Mouse (Mus musculus) ES-E14 (cell line): Measurements from ENCODE around the gene 4930568D16Rik. TPM values are rescaled to one million over a fixed set of nuclear protein-coding genes. Genes with fewer than 3 reads are reported as not detected.

ENCODE experiments used
- DNase-seq: peaks from one replicate; pipeline ENCODE4 v3.0.0-alpha.2; 2013; ENCODE audit warnings: low read depth, low spot score
- H3K27ac ChIP-seq: 2 replicates; pipeline ENCODE4 v1.5.1; 2012; ENCODE audit warnings: low read depth, mild to moderate bottlenecking, low read length, moderate library complexity, mixed read lengths; ENCODE audit not compliant: poor library complexity, insufficient read depth, severe bottlenecking
- H3K36me3 ChIP-seq: 2 replicates; pipeline ENCODE4 v1.6.1; 2012; ENCODE audit warnings: mild to moderate bottlenecking, low read length, moderate library complexity, mixed read lengths; ENCODE audit not compliant: control insufficient read depth, poor library complexity, insufficient read depth, severe bottlenecking
- H3K4me1 ChIP-seq, 2 experiments: fragments of 150-350 bp in 1 of 2; sonication (generic) in 1 of 2; 2 replicates each; pipeline ENCODE4 v1.6.1; 2012; ENCODE audit warnings: low read length in 2 of 2, mild to moderate bottlenecking in 1 of 2, mixed read lengths in 1 of 2; ENCODE audit not compliant: control insufficient read depth in 2 of 2, insufficient read depth in 2 of 2, poor library complexity in 1 of 2
- H3K4me3 ChIP-seq, 2 experiments: fragments of 150-350 bp in 1 of 2; sonication (generic) in 1 of 2; 2 replicates each; pipeline ENCODE4 v1.5.1; 2012; ENCODE audit warnings: low read length in 2 of 2, low read depth in 1 of 2, mild to moderate bottlenecking in 1 of 2, mixed read lengths in 1 of 2; ENCODE audit not compliant: insufficient read depth in 1 of 2, poor library complexity in 1 of 2, severe bottlenecking in 1 of 2
- H3K9ac ChIP-seq: 2 replicates; pipeline ENCODE4 v1.6.1; 2012; ENCODE audit warnings: low read depth, mild to moderate bottlenecking, low read length, mixed read lengths; ENCODE audit not compliant: poor library complexity, insufficient read depth, severe bottlenecking
- H3K9me3 ChIP-seq: fragments of 150-350 bp; sonication (generic); 2 replicates; pipeline ENCODE4 v1.6.1; 2012; ENCODE audit warnings: low read depth, mild to moderate bottlenecking, low read length; ENCODE audit not compliant: control insufficient read depth, insufficient read depth
- CHD2 ChIP-seq: IDR thresholded peaks from 2 replicates; pipeline ENCODE4 v1.6.1; 2014; ENCODE audit warnings: mild to moderate bottlenecking, low read depth, low read length, inconsistent platforms
- HCFC1 ChIP-seq: IDR thresholded peaks from 2 replicates; pipeline ENCODE4 v1.6.1; 2012; ENCODE audit warnings: low read length, inconsistent platforms, borderline replicate concordance; ENCODE audit not compliant: insufficient read depth
- MAFK ChIP-seq: IDR thresholded peaks from 2 replicates; pipeline ENCODE4 v1.6.1; 2014; ENCODE audit warnings: mild to moderate bottlenecking, low read depth, low read length, inconsistent platforms; ENCODE audit not compliant: insufficient read depth
- ZC3H11A ChIP-seq: IDR thresholded peaks from 2 replicates; pipeline ENCODE4 v1.6.1; 2012; ENCODE audit warnings: low read depth, mild to moderate bottlenecking, inconsistent platforms, low read length, borderline replicate concordance
- ZNF384 ChIP-seq: IDR thresholded peaks from 2 replicates; pipeline ENCODE4 v1.6.1; 2012; ENCODE audit warnings: low read depth, low read length, inconsistent platforms
- in situ Hi-C, 2 experiments: fragments of 600-800 bp; cut with MboI; formaldehyde crosslinking; loops; one replicate each; pipeline ENCODE4 v1.15.1; 2025; ENCODE audit warnings: low sequenced_read_pairs in 2 of 2, inconsistent platforms in 1 of 2; ENCODE audit not compliant: unreplicated experiment in 2 of 2
- total RNA-seq: library from RNA; depleted of rRNA; stranded (reverse); fragments of 300-350 nt; gene quantifications from 2 replicates; pipeline ENCODE4 v1.2.3, GENCODE M21; 2012; rRNA removed

Gene 4930568D16Rik
- total RNA-seq, 1 experiment = not detected

DNA sequence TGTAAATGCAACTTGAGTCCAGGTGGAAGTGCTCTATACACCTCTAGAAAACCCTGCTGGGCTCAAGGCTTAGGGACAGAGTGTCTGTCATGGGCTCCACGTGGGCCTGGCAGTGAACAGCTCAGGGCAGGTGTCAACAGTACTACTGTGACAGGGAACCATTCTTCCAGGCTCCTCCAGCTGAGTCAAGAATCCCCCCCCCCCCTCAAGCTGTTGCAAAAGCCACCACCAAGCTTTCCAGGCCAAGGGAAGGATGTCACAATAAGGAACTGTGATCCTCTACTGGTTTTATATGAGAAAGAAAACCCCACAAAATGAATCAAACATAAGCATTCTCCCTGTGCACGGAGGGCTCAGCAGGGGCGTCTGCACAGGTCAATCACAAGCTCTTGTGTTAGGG, 53.2 kb downstream of the 4930568D16Rik start:
- Histone ChIP-seq H3K9me3 (no peaks in the 10 kb centered on the region), H3K4me1 (no peaks in the 10 kb centered on the region), H3K9ac (no peak overlapping the region), H3K4me3 (no peak overlapping the region), H3K36me3 (no peaks in the 10 kb centered on the region), H3K27ac (no peak overlapping the region)
- no peak for DNase-seq
- in situ Hi-C loops = no loop called here
- no peak for TF ChIP-seq MAFK
- TF ChIP-seq ZNF384 = no peak
- no peak for TF ChIP-seq CHD2
- TF ChIP-seq HCFC1 = no peak
- TF ChIP-seq ZC3H11A = no peak

DNA sequence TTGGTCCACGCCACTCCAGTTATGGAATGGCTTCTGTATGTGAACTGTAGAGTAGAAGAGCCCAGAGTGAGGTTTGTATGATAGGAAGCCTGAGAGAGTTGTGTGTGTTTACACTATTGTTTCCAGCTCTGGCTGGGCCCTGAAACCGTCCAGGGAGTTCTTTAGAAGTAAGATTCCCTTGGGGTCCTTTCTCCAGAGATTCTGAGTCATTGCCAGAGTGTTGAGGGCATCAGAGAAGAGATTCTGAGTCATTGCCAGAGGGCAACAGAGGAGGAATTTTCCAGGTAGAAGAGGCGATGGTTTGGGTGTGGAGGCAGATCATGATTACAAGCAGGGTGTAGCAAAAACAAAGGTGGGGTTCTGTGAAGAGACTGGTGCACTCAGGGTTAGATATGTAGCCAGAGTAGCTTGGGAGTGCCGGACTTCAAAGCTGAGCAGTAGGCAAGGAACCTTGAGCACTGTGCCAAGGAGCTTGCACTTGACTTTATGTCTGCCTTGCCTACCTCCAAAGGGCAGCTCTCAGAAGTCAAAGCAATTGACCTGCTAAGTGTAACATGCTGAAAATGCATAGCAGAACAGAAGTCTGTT, 57.5 kb downstream of the 4930568D16Rik start:
- Histone ChIP-seq H3K4me1 (no peaks in the 10 kb centered on the region), H3K36me3 (no peaks in the 10 kb centered on the region), H3K4me3 (no peak overlapping the region), H3K9ac (no peak overlapping the region), H3K9me3 (no peaks in the 10 kb centered on the region), H3K27ac (no peak overlapping the region)
- no peak for DNase-seq
- TF ChIP-seq ZC3H11A = no peak
- in situ Hi-C loops = no loop called here

DNA sequence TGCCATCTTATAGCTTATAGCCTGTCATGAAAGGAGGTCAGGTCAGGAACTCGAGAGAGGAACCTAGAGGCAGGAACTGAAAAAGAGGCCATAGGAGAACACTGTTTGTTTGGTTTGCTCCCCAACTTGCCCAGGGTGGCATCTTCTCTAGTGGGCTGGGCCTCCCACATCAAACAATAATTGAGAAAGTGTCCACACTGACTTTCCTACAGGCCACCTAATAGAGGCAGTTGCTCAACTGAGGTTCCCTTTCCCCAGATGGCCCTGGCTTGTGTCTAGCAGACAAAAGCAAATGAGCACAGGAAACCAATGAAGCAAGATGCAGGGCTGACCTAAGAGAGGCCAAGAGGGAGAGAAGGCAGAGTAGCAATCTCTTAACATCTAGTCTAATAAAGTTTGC, 59.4 kb downstream of the 4930568D16Rik start:
- TF ChIP-seq HCFC1 (no peak), CHD2 (no peak), ZNF384 (no peak), MAFK (no peak), ZC3H11A (no peak)
- in situ Hi-C loops = no loop called here
- Histone ChIP-seq H3K9me3 (no peaks in the 10 kb centered on the region), H3K27ac (no peak overlapping the region), H3K9ac (no peak overlapping the region), H3K4me3 (no peak overlapping the region), H3K36me3 (no peaks in the 10 kb centered on the region), H3K4me1 (no peaks in the 10 kb centered on the region)
- DNase-seq = no peak

Other genes starting within 250 kb of the 4930568D16Rik start
- 34.0 and 39.5 TPM in 2 replicates for gene Rab14, start 166.6 kb downstream of the 4930568D16Rik start, total RNA-seq
- 78.2 and 165 TPM in 2 replicates for gene Gsn, start 111.3 kb downstream of the 4930568D16Rik start, total RNA-seq
- gene Stom, start 30.8 kb downstream of the 4930568D16Rik start, total RNA-seq = 11.6 and 18.1 TPM in 2 replicates
- gene 4930402F06Rik, start 29.4 kb upstream of the 4930568D16Rik start, total RNA-seq = not detected in 2 replicates
- 36.5 and 49.0 TPM in 2 replicates for gene Ggta1, start 95.5 kb upstream of the 4930568D16Rik start, total RNA-seq
- gene Dab2ip, start 190.5 kb upstream of the 4930568D16Rik start, total RNA-seq = 46.9 and 70.6 TPM in 2 replicates